Mouse (Mus musculus) heart, adult 2 months (tissue): Measurements from ENCODE around the gene Dnaic1. TPM values are rescaled to one million over a fixed set of nuclear protein-coding genes. Genes with fewer than 3 reads are reported as not detected.

ENCODE experiments used
- DNase-seq, 2 experiments: peaks; one replicate each; pipeline ENCODE4 v3.0.0; 2021
- H3K27ac ChIP-seq: fragments of 200-600 bp; 2 replicates; pipeline ENCODE4 v1.8.1; 2022
- H3K27me3 ChIP-seq: fragments of 200-500 bp; 2 replicates; pipeline ENCODE4 v1.6.1; 2012; ENCODE audit warnings: mild to moderate bottlenecking, low read length, inconsistent platforms, mixed read lengths; ENCODE audit not compliant: control insufficient read depth, insufficient read depth
- H3K36me3 ChIP-seq: fragments of 200-500 bp; 2 replicates; pipeline ENCODE4 v1.6.1; 2012; ENCODE audit warnings: low read length, inconsistent platforms; ENCODE audit not compliant: control insufficient read depth, insufficient read depth
- H3K4me1 ChIP-seq: fragments of 200-500 bp; 2 replicates; pipeline ENCODE4 v1.6.1; 2011; ENCODE audit warnings: low read length; ENCODE audit not compliant: control insufficient read depth, insufficient read depth
- H3K4me3 ChIP-seq: fragments of 200-600 bp; 2 replicates; pipeline ENCODE4 v1.8.1; 2022
- H3K79me2 ChIP-seq: fragments of 200-500 bp; replicated peaks from 2 replicates; pipeline ENCODE4 v1.6.1; 2012; ENCODE audit warnings: mild to moderate bottlenecking, inconsistent platforms, low read length, moderate library complexity, mixed read lengths; ENCODE audit not compliant: control insufficient read depth, insufficient read depth
- H3K9ac ChIP-seq: fragments of 200-500 bp; 2 replicates; pipeline ENCODE4 v1.6.1; 2012; ENCODE audit warnings: low read depth, mild to moderate bottlenecking, control low read depth, inconsistent platforms, low read length, mixed read lengths
- CTCF ChIP-seq: fragments of 200-600 bp; IDR thresholded peaks from 2 replicates; pipeline ENCODE4 v1.8.1; 2022; ENCODE audit warnings: antibody characterized with exemption, mild to moderate bottlenecking, moderate library complexity
- EP300 ChIP-seq: fragments of 200-500 bp; IDR thresholded peaks from 2 replicates; pipeline ENCODE4 v1.6.1; 2011; ENCODE audit warnings: low read depth, low read length, control low read depth; ENCODE audit not compliant: insufficient read depth
- POLR2A ChIP-seq: fragments of 200-500 bp; IDR thresholded peaks from 2 replicates; pipeline ENCODE4 v1.6.1; 2011; ENCODE audit warnings: mild to moderate bottlenecking, low read depth, low read length, control low read depth; ENCODE audit not compliant: insufficient read depth
- WGBS: fragments of 180-500 bp; shearing (Covaris S2); methylation state at CpG from one replicate; pipeline ENCODE4 v1.1.7; 2018; 5-methylcytosine and 5-hydroxymethylcytosine counted together
- intact Hi-C: fragments of 180-260 bp; cut with DNase I; formaldehyde crosslinking; loops from one replicate; pipeline ENCODE4 v1.15.1; 2025
- polyA plus RNA-seq: library from polyadenylated mRNA; depleted of rRNA; stranded (reverse); fragments of >200 nt; gene quantifications from 2 replicates; pipeline ENCODE4 v1.2.3, GENCODE M21; 2012
- total RNA-seq, 2 experiments: library from RNA; stranded (reverse); gene quantifications; 2 replicates each; pipeline ENCODE4 v1.2.3; 2021

Dnaic1 gene
- total and polyA plus RNA-seq, 3 experiments = 0.94 to 8.6 (median 2.3) TPM

DNA sequence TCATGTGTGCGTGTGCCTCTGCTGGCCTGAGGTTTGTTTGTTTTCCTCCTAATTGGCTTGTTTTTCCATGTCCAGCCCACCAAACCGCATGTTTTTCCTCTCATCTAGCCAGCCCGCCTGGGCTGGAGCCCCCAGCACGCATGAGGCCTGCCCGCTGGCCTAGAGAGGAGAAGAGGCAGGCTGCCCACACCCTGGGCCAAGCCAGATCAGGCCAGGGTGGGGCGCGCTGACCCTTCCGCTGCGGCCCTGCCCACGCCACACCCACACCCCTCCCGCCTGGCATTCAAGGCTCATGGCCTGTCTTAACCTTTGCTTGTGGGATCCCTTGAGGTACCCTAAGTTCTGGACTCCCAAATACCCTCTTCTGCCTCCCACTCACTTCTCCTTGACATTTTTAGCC lies 97.1 kb downstream of the Dnaic1 start:
- no peaks in the 10 kb centered on the region for H3K36me3 ChIP-seq
- H3K4me3 ChIP-seq = no peak overlapping the region
- no peaks in the 10 kb centered on the region; the same call in 1 of the 2 replicates for H3K4me1 ChIP-seq
- TF ChIP-seq EP300 (no peak), POLR2A (no peak), CTCF (no peak)
- no peak overlapping the region for H3K27ac ChIP-seq
- intact Hi-C loops = no loop called here
- no peak overlapping the region for H3K9ac ChIP-seq
- DNase-seq = peak in 1 of 2 experiments; percentile 20
- H3K27me3 ChIP-seq = no peaks in the 10 kb centered on the region
- H3K79me2 ChIP-seq = no peaks in the 10 kb centered on the region
- 71% methylated on average over 11 of the region's 11 CpGs for WGBS

DNA sequence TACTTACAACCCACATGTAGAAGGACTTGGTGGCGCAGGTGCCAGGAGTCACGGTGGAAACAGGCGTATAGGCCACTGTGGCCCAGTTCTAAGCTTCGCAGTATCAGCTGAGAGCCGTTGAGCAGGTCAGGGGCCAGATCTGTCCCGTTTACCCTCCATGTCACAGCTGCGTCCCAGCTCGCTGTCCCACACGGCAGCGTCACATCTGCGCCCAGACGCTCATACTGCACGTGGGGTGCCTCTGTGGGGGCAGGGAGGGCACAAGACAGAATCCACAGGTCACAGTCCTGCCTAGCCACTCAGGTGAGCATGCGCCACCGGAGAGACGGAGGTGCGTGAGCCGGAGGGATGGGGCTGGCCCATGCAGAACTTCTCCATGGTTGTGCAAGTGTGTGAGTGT lies 101.3 kb downstream of the Dnaic1 start:
- H3K9ac ChIP-seq = no peak overlapping the region
- DNase-seq = no peak
- no peaks in the 10 kb centered on the region for H3K36me3 ChIP-seq
- WGBS = 90% methylated on average over 18 of the region's 18 CpGs
- H3K4me1 ChIP-seq = no peaks in the 10 kb centered on the region
- intact Hi-C loops = no loop called here
- no peak overlapping the region for H3K27ac ChIP-seq
- H3K27me3 ChIP-seq = no peaks in the 10 kb centered on the region
- TF ChIP-seq CTCF = no peak
- no peaks in the 10 kb centered on the region for H3K79me2 ChIP-seq
- H3K4me3 ChIP-seq = no peak overlapping the region

DNA sequence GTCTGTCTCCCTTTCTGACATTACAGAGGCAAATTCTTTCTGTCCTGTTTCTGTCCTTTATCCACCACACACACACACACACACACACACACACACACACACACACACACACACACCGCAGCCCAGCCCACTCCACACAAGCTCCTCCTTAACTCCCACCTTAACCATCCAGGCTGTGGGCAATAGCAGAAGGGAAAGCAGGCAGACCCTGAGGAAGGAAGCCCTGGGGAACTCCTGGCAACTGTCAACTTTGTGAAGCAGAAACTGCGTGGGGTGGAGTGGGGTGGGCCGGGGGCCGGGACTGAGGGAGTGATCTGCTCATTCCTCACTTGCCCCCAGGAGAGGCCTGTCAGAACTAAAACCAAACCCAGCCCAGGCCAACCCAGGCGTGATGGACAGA lies 101.9 kb downstream of the Dnaic1 start:
- intact Hi-C loops = no loop called here
- Histone ChIP-seq H3K9ac (no peak overlapping the region), H3K27ac (no peak overlapping the region), H3K79me2 (no peaks in the 10 kb centered on the region), H3K4me3 (no peak overlapping the region), H3K36me3 (no peaks in the 10 kb centered on the region), H3K27me3 (no peaks in the 10 kb centered on the region), H3K4me1 (no peaks in the 10 kb centered on the region)
- no peak for DNase-seq
- TF ChIP-seq POLR2A (no peak), CTCF (no peak), EP300 (no peak)
- 58% methylated on average over 5 of the region's 5 CpGs for WGBS

DNA sequence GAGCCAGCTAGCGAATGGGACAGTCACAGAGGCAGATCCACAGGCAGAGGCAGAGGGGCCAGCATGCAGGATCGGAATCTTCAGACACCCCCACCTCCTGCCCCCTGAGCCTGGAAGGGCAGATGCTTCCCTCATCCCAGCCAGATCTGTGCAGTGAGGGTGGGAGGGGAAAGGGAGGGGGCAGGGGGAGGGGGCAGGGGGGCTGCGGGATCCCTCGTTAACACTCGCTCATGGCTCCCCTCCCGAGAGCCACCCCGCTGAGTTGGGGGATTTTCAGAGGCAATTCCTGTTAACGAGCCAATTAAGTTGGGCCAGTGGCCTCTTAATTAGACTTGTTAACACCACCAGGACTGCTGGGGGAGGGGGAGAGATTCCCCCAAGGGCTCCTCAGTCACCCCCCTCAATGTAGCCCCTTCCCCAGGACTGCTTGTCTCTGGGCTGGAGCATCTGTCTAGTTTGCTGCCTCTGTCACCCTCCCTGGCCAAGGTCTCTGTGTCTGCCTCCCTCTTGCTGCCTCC lies 102.4 kb downstream of the Dnaic1 start:
- Histone ChIP-seq H3K9ac (no peak overlapping the region), H3K36me3 (no peaks in the 10 kb centered on the region), H3K27ac (no peak overlapping the region), H3K27me3 (no peaks in the 10 kb centered on the region), H3K79me2 (no peaks in the 10 kb centered on the region), H3K4me1 (no peaks in the 10 kb centered on the region), H3K4me3 (no peak overlapping the region)
- WGBS = 35% methylated on average over 8 of the region's 8 CpGs
- intact Hi-C loops = no loop called here
- no peak for DNase-seq
- TF ChIP-seq CTCF = no peak
- no peak for TF ChIP-seq POLR2A
- no peak for TF ChIP-seq EP300

DNA sequence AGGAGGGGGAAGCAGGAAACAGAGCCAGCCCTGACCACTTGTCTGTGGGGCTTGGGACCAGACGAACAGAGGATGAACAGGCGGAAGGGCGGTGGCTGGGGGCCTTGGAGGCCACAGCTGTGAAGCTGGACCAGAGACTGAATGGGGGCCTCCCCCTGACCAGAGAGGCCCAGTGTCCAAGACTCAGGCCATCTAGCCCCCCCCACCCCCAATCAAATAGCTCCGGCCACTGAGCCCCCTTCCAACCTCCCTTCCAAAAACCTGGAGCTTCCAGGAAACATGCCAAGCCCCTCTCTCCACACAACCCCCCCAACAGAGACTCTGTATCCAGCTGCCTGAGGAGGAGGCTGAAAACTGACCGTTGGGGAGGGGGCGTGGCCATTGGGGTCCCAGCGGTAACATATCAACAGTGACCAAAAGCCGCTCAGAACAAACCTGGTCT lies 103.0 kb downstream of the Dnaic1 start:
- intact Hi-C loops = no loop called here
- no peak for DNase-seq
- no peak overlapping the region for H3K4me3 ChIP-seq
- TF ChIP-seq CTCF = no peak
- no peak for TF ChIP-seq EP300
- no peak for TF ChIP-seq POLR2A
- H3K4me1 ChIP-seq = no peaks in the 10 kb centered on the region
- no peaks in the 10 kb centered on the region for H3K79me2 ChIP-seq
- no peak overlapping the region for H3K9ac ChIP-seq
- H3K27ac ChIP-seq = no peak overlapping the region
- no peaks in the 10 kb centered on the region for H3K27me3 ChIP-seq
- no peaks in the 10 kb centered on the region for H3K36me3 ChIP-seq
- WGBS = 40% methylated on average over 8 of the region's 8 CpGs

DNA sequence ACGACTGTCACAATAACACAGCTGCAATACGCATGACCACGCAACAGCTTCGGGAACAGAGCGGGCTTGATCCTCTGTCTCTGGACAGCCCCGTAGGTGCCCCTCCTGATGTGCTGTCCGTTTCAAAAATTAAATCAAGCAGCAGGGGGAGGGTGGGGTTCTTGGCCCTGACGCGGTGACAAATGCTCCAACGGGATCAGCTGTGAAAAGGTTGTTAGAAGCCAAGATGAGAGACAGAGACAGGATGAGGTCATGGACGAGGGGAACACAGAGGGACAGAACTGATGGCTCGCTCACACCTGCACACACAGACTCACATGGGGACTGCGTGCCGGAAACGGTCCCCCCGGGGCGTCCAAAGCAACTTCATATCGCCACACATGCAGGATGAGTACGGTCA lies 103.6 kb downstream of the Dnaic1 start:
- Histone ChIP-seq H3K36me3 (no peaks in the 10 kb centered on the region), H3K4me3 (no peak overlapping the region), H3K4me1 (no peaks in the 10 kb centered on the region), H3K27ac (no peak overlapping the region), H3K9ac (no peak overlapping the region), H3K27me3 (no peaks in the 10 kb centered on the region), H3K79me2 (no peaks in the 10 kb centered on the region)
- intact Hi-C loops = no loop called here
- DNase-seq = no peak
- WGBS = 60% methylated on average over 19 of the region's 19 CpGs
- TF ChIP-seq POLR2A (no peak), EP300 (no peak), CTCF (no peak)
